Mouse (Mus musculus) kidney, postnatal 14 days (tissue): Measurements from ENCODE around the gene Cdkl3.

Experiments
- DNase-seq: peaks from one replicate; pipeline ENCODE4 v3.0.0; 2022; ENCODE audit warnings: mixed read lengths

Gene Cdkl3

DNA sequence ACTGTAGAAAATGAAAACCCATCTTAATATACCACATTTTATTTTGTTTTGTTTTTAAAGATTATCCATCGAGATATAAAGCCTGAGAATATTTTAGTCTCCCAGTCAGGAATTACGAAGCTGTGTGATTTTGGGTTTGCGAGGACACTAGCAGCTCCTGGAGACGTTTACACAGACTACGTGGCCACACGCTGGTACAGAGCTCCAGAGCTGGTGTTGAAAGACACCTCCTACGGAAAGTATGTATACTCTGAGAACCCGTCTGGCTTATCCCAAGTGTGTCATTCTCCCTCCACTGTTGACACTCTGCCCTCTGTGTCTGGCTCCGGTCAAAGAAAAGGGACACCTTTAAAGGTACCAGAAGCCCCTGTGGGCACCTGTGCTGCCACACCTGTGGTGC lies 14.2 kb downstream of the Cdkl3 start:
- DNase-seq: no peak

DNA sequence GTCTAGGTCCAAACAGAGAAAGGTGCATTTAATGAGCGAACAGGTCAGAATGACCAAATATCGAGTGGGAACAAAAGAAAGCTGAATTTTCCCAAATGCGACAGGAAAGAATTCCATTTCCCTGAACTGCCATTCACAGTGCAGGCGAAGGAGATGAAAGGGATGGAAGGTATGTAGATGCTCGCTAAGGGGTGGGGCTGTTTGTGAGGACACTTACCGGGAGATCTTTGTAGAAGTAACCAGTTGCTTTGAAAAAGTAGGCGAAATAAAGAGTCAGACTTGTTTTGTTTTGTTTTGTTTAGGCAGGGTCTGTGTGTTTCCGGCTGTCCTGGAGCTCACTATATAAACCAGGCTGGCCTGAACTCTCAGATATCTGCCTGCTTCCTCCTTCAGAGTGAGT lies 28.3 kb downstream of the Cdkl3 start:
- no peak for DNase-seq

DNA sequence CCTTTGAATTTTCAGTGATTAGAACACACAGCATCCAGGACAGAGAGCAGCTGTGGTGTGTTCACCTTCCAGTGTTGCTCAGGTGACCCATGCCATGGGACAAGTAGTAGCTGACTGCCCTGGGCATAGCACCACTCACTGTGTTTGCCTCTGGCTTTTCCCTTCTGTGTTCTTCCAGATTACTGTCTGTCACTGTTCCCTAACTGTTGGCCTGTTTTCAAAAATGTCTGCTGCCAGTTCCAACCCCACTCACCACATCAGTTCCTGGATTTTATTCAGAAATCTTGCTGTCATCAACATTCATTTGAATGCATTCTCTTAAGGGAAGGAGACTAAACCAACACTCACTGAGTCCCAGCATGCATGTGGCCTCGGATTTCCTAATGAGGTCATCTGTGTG lies 29.9 kb downstream of the Cdkl3 start:
- no peak for DNase-seq

DNA sequence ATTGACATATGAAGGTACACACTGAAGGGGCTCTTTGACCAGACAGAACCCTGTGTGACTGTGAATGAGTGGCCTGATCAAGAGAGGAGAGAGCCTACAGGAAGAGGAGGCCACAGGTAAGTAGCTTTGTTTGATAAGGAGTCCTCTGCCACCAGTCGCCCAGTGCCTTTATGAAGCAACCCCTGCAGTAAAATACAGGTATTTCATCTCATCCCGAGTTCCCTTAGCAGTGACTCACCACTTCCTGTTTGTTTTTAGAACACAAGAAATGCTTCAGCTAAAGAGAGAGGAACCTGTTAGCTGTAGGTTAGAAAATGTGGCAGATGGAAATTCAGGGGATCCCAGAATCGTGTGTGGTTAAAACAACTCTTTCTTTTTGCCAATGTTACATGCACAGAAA lies 31.9 kb downstream of the Cdkl3 start:
- DNase-seq: no peak

DNA sequence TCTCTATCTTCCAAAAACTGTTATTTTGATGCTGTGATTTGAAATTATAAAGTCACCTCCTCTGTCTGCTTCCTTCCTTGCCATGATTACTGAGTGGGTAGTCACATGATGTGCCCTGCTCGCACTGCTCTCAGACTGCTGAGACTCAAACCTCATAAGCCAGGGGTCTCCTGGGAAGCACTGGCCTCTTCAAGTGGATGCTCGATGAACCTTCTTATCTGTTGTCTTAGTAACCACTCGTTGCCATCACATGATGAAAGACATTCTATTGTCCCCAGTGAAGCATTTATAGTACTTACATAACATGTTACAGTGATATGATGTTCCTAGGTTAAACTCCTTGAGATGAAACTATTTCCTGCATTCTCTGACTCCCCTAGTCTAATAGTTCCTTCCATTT lies 33.6 kb downstream of the Cdkl3 start:
- DNase-seq: no peak

DNA sequence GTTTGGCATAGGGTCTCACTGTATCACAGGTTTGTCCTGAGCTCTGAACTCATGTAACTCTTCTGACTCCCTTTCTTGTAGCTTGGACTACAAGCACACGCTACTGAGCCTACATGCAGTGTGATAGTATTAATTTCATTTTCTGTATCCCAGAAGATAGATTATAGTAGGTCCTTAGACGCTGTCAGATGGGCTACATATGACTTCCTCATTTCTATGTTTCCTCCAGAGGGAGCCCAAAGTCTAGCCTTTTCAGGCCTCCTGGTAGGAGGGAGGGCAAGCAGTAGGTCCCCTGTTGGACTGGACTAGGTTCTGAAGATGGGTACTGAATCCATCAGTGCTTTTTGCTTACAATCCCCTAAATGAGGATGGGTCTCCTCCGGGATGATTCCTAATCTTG lies 39.2 kb downstream of the Cdkl3 start:
- no peak for DNase-seq

DNA sequence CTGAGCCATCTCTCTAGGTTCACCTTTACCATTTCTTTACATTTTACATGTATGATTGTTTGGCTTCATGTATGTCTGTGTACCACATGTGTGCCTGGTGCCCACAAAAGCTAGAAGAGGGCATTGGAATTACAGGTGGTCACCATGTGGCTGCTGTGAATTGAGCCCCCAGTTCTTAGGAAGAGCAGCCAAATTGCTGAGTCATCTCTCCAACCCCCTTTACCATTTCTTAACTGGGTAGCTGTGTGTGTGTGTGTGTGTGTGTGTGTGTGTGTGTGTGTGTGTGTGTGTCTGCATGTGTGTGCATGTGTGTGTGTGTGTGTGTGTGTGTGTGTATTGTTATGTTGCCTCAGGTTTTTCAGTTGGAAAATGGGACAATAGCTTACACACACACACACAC lies 40.1 kb downstream of the Cdkl3 start:
- no peak for DNase-seq

DNA sequence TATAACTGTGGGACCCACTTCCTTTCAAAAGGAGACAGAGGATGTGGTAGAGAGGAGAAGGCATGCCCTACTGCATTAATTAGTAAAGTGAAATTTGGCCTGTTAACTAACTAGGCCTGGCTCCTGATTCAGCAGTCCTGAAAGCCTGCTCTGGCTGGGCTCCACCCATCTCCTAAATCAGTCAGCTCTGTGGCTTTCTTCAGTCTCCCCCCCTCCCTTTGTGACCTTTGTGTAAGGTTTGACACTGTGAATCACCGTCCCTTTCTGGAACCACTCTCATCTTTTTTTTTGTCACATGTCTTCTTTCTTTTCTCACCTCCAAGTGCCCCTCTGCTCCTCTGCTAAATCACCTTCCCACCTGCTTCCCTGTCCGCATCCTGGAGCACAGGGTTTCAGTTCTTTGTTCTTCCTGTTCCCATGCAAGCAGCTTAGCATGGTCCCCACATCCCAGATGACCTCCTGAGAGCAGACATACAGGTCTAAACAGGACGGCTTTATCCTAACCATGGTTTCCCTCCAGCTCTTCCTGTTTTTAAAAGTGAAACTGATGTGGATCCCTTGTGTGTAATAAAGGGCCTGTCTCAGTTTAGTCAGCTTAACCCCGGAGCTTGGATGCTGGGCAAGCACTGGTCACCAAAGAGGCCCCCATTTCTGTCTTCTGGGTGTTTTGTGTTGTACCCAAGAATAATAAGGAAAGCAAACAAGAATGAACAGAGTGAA lies 42.6 kb downstream of the Cdkl3 start:
- peak; percentile 37 for DNase-seq

DNA sequence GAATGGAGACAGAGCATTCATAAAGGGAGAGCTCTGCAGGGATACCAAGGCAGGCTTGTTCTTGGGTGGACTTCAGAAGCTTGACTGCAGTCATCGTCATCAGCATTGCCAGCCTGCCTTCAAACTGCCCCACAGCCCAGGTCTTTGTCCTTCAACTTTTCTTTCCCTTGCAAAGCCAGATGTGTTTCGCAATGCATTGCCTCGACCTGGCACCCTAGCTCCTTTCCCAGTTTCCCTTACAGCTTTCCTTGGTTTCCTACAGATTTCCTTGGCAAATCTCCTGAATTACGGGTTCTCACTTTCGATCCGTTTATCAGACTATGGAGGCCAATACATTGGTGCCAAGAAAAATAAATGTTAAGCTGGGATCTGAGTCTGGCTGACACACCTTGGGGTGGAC lies 49.4 kb downstream of the Cdkl3 start:
- DNase-seq: no peak

DNA sequence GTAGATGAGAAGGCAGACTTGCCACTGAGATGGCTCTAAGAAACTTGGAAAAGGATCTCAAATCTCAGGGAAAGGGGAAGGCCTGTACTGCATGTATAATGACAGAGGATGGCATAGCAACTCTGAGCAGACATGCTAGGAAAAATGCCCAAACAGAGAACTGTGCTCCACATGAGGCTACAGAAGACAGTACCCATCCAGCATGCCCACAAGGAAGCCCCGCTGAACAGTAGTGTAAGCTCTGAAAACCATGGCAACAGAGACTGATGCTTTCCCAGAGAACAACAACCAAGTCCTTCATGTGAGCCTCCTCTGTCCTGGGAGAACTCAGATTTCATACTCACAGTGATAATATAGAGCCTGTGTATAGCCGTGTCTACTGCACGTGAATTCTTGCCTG lies 50.7 kb downstream of the Cdkl3 start:
- DNase-seq: no peak

DNA sequence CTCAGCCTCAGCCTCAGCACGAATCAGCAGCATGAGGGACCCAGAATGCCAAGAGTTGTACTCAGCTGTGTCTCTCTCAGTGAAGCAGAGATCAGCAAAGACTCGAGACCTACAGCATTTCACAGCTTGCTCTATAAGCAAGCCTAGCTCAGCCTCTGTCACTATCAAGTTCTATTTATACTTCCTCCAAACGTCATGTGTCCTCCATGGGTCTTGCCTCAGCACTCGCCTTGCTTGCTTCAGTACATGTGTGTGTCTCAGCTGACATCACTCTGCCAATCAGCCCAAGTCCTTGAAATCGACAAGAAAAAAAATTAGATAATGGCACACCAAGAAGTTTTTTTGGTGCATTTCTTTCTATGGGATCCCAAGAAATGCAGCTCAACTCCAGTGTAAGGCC lies 52.2 kb downstream of the Cdkl3 start:
- no peak for DNase-seq

DNA sequence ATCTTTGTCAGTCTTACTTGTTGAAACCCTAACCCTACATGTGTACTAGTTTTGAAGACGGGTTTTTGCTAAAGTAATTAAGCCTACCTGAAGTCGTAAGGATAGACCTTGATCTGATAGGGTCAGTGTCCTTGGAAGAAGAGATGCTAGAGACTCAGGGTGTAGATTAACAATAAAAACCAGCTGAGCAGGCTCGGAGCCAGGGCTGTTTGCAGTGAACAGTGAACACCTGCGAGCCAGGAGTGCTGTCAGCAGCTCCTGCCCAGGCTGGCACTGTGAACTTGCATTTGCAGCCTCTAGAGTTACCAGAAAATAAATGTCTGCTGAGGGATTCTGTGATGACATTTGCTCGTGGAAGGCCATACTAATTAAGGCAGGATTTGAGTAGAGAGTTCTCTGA lies 55.0 kb downstream of the Cdkl3 start:
- no peak for DNase-seq

DNA sequence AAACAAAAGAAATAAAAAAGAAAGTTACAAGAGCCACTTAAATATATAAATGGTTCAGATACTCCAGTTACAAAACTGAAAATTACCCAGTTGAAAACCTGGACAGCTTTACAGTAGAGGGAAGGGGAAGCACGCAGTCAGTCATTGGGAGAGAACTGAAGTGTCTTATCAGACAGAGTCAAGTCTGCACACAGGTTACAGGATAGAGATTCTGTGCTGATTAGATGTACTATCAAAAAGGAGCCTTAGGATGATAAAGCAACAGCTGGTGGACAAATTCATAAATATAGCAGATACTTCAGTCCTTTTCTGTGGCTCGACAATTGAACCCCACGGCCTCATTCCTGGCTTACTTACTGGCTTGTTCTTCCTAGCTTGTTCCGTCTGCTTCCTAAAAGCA lies 56.3 kb downstream of the Cdkl3 start:
- DNase-seq: no peak

DNA sequence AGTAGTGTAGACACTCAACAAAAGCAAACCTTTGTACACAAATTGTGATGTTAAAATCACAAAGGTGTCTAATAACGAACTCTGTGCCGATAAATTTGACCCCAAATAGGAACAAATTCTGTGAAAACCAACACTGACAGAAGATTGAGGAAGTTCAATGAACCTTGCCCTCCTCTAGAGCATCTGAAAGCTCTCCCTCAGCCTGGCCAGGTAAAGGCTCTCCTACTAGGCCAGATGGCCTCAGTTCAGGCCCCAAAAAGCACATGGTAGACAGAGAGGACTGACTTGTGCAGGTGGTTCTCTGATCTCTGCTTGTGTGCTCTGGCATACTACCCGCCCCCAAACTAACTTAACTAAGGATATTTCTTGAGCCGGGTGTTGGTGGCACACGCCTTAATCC lies 58.4 kb downstream of the Cdkl3 start:
- no peak for DNase-seq

DNA sequence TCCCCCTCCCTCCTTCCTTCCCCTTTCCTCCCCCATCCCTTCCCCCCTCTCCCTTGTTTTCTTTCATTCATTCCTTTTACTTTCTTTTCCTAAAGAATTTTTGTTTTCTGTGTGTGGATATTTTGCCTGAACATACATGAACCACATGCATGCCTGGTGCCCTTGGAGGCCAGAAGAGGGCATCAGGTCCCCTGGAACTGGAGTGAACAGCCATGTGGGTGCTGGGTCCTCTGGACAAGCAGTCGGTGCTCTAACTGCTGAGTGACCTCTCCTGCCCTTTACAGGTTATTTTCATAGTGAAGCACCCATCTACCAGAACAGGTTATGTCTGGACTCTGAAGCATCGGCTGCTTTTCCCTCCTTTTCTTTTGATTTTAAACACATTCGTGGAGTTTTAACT lies 60.4 kb downstream of the Cdkl3 start:
- no peak for DNase-seq

DNA sequence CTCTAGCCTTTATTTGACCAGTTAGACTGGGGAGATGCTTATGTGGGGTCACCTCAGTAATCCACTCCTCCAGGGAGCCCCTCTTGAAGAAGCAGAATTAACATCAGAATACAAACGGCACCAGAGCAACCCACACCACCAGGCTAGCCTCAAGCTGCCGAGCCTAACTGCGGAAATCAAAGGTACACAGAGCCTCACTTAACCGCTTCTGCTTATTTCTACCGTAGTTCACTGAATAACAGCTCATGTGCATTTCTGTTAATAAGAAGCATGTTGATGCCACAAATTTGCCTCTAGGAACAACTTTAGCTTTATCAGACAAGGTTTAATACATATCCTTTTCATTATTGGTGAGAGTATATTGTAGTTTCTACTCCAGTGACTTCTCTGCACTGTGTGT lies 61.8 kb downstream of the Cdkl3 start:
- DNase-seq: no peak

DNA sequence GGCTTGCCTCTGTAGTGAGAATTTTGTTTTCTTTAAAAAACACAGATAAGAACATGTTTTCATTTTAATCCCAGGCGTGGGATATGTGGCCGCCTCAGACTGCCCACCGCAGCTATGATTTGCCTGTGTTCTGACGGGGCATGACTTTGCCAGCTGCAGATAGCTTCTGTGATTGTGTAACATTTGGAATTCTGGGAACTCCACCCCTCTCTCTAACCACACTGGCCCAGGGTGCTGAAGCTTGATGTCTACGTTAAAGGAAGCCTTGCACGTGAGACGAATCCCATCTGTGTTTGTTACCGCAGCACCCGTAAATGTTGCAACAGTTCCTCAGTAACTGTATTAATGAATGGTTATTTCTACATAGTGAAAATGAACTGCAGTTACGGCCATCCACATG lies 67.7 kb downstream of the Cdkl3 start:
- no peak for DNase-seq

DNA sequence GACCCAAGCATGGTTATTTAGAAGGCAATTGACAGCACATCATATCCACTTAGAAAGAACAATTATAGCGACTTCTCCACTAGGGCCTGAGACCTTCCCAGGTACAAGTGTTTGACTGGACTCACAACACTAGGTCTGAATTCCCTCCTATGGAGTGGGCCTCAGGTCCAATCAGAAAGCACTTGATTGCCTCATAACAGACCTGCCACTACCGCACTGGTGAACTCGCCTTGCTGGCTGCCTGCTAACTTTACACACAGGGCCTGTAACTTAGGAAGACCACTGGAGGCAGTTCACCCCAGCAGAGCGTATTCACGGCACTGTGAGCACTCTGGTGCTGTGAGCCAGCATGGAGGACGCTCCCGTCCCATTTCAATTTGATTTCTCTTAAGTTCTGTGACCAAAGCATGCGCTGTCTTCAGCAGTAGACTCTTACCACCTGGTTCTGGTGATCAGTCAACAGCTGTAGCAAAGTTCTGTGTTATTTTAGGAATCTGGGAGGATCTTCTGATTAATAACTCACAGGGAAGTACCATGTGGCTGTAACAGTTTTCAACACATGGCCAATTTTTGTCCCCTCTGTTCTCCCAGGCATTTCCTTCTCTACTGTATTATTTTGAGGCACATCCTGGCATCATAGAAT lies 69.6 kb downstream of the Cdkl3 start:
- DNase-seq: no peak

DNA sequence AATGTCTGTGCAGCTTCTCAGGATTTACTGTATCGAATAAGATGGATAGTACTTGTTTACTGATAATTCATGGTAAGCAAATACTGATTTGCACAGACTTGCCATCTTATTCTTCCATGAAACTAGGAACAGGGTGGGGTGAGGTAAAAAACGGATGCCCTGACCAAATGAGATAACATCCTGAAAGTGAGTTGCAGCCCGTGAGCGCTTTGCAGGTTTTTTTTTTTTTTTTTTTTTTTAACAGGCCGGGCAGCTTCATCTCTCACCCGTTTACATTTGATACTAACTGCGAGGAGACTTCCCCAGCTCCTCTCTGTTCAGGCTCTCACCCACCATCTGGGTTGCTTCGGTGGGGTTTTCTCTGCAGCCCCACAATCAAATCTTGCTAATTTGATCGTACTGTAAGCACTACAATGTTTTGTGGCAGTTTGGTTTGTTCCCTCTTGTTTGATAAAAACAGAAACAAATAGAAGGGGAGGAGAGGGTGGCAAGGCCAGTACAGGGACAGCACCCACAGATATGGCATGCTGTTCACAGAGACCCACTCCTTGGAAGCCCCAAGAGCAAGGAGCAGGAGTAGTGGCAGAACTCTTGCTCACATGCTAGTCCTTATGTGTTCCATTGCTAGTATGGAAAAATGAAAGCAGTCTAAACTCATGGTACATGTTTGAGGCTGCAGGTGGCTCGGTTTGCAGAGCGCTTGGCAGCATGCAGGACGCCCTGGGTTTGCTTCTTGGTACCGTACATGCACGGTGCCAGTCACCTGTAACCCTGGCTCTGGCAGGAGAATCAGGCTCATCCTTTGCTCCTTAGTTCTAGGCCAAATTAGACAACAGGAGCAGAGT lies 70.8 kb downstream of the Cdkl3 start:
- no peak for DNase-seq

DNA sequence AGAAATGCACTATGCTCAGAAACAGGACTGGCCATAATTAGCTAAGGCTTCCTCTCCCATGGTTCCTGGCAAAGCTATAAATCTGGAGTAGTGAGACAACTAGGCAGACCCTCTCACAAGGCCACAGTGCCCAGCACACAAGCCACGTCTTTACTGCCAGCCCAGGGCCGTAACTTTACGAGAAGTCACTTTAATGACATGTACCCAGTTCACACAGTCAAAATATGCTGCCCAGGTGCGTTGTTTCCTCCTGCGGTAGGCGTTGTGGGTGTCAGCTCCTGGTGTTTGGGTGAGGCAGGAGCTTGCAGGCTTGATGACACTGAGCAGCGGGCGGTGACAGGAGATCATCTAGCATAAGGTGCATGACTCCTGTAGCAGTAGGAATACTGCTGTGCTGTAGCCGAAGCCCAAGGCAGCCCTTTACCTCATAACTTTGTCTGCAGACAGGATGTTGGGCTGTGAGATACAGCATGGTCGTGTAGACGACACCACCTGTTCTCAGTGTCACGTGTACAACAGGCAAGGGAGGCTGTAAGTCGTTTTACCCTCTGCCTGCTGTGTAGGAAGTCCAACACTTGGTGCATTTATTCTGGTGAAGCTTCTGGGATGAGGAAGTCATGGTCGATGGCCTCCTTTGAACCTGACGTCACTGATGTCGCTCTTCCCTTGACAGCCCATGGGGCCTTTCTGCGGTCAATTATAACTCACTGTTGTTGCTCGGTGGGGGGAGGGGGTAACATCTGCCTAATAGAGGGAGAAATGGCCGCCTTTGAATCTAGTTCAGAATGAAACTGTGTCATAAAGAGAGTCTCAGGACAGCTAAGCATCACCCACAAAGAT lies 72.0 kb downstream of the Cdkl3 start:
- no peak for DNase-seq

DNA sequence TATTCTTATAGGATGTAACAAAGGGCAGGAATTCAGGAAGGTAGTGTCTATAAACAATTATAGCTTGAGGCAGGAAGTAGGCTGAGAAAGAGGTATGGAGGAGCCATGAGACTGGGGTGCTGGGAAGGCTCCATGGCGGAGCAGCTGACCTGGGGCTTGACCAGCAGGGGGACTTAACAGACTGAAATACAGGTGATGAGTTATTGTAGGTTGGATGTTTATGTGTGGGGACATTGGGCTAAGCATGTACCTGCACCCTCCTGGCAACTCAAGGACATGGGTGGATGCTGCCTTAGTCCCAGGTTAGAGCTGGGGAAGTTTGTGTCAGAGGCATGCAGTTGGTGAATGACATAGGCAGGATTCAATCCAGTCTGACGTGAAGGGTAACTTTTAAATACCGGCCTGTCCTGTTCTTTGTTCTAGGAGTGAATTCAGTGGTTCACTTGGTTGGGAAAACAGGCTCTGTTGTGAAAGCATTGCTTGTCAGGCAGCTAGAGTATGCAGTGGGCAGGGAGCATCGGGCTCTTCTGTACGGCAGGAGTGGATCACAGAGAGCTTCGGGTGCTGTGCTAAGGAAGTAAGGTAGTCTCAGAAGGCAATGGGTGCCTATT lies 72.8 kb downstream of the Cdkl3 start:
- DNase-seq: no peak

DNA sequence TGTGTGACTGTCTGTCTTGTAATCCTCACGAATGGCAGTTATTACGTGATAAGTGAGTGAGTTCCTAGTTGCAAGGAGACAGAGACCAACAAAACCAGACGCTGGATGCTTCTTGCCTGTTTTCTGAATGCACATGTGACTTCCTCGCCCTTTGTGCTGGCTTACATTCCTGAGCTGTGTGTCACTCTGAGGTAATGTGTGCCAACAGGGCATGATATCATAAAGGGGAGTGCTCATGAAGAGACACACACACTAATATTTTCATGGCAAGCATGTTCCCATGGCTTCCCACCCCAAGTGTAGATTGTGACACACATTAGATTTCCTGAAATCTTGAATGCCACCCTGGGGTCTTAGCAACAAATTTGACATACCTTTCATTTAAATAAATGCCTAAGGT lies 73.9 kb downstream of the Cdkl3 start:
- peak; percentile 36 for DNase-seq

DNA sequence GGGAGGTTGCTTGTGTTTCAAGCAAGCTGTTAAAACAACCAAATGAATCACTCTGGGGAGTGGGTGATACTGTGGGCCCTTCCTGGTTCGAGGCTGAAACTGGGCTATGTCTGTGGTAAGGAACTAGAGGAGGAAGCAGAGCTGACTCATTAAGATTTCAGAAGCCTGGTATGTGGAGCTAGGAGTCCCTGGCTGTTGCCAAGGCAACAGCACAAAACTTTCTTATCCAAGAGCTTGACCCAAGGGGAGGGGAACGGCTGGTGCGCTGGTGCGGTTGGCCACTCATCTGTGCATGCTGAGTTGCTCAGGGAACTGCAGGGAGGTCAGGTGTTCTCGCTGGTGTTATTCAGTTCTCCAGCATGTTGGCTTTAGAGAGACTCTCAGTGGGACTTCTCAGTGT lies 76.0 kb downstream of the Cdkl3 start:
- peak; percentile 36 for DNase-seq
